Mouse (Mus musculus) lung, embryonic 16.5 days (tissue): ENCODE measurements around the gene Gadl1. TPM values are rescaled to one million over a fixed set of nuclear protein-coding genes. Genes with fewer than 3 reads are reported as not detected.
"Not testable (repeated sequence)": the region's sequence is repeated elsewhere in the genome, so short reads cannot be mapped to it uniquely, and the experiment has no call there.

Source experiments
- ATAC-seq: fragments of 200-750 bp; cut with Nextera tagmentation; 2 replicates; pipeline ENCODE4 v1.8.0; 2017; ENCODE audit warnings: low read depth, mild to moderate bottlenecking, moderate library complexity
- H3K27ac ChIP-seq: fragments of 300-500 bp; sonication (generic); 2 replicates; pipeline ENCODE4 v1.5.1; 2014; ENCODE audit warnings: mild to moderate bottlenecking, control low read depth, low read length
- H3K27me3 ChIP-seq: fragments of 300-500 bp; sonication (generic); 2 replicates; pipeline ENCODE4 v1.6.1; 2014; ENCODE audit warnings: low read depth, low read length, mixed read lengths; ENCODE audit not compliant: control insufficient read depth, insufficient read depth
- H3K36me3 ChIP-seq: fragments of 300-500 bp; sonication (generic); 2 replicates; pipeline ENCODE4 v1.6.1; 2014; ENCODE audit warnings: low read length; ENCODE audit not compliant: control insufficient read depth, insufficient read depth
- H3K4me1 ChIP-seq: fragments of 300-500 bp; sonication (generic); replicated peaks from 2 replicates; pipeline ENCODE4 v1.6.1; 2014; ENCODE audit warnings: low read length, mixed read lengths; ENCODE audit not compliant: control insufficient read depth, insufficient read depth
- H3K4me2 ChIP-seq: fragments of 300-500 bp; sonication (generic); 2 replicates; pipeline ENCODE4 v1.6.1; 2014; ENCODE audit warnings: low read depth, low read length, control low read depth
- H3K4me3 ChIP-seq: fragments of 300-500 bp; sonication (generic); 2 replicates; pipeline ENCODE4 v1.5.1; 2014; ENCODE audit warnings: mild to moderate bottlenecking, low read length, control low read depth
- H3K9ac ChIP-seq: fragments of 300-500 bp; sonication (generic); 2 replicates; pipeline ENCODE4 v1.6.1; 2014; ENCODE audit warnings: low read length, control low read depth
- H3K9me3 ChIP-seq: fragments of 300-500 bp; sonication (generic); 2 replicates; pipeline ENCODE4 v1.6.1; 2016; ENCODE audit warnings: low read length; ENCODE audit not compliant: control insufficient read depth
- WGBS: fragments of 180-500 bp; shearing (Covaris S2); extraction: QIAGEN DNeasy Blood & Tissue Kit; methylation state at CpG from one replicate; pipeline ENCODE4 v1.1.7; 2014; 5-methylcytosine and 5-hydroxymethylcytosine counted together
- polyA plus RNA-seq: library from polyadenylated mRNA; unstranded; fragments of >200 nt; fragmentation: Nextera tagmentation; extraction: Ambion mirVana; gene quantifications from 2 replicates; pipeline ENCODE4 v1.2.1, GENCODE M21; 2015

Gene Gadl1
- polyA plus RNA-seq, 1 experiment from 2014 or later, result 0.75 TPM

GRCm38 (mm10) chr9:116018586-116018985 lies 109.3 kb downstream of the Gadl1 start:
- no peak overlapping the region for H3K27ac ChIP-seq
- no peak for ATAC-seq
- no peaks in the 10 kb centered on the region for H3K36me3 ChIP-seq
- H3K9me3 ChIP-seq, result no peaks in the 10 kb centered on the region
- no peak overlapping the region for H3K4me2 ChIP-seq
- no peaks in the 10 kb centered on the region for H3K27me3 ChIP-seq
- no peak overlapping the region for H3K9ac ChIP-seq
- H3K4me3 ChIP-seq, result no peak overlapping the region
- 86% methylated on average over 7 of the region's 7 CpGs for WGBS
- H3K4me1 ChIP-seq, result no peaks in the 10 kb centered on the region

- Histone ChIP-seq H3K27ac (no peak overlapping the region), H3K27me3 (no peaks in the 10 kb centered on the region), H3K4me3 (no peak overlapping the region), H3K4me1 (no peaks in the 10 kb centered on the region), H3K9ac (no peak overlapping the region), H3K9me3 (no peaks in the 10 kb centered on the region), H3K36me3 (no peaks in the 10 kb centered on the region), H3K4me2 (no peak overlapping the region)
- no peak for ATAC-seq
- 75% methylated on average over 6 of the region's 6 CpGs for WGBS
These were observed 116.1 kb downstream of the Gadl1 start for GRCm38 (mm10) chr9:116025371-116025770.

- 67% methylated on average over 2 of the region's 2 CpGs for WGBS
- Histone ChIP-seq H3K9me3 (no peaks in the 10 kb centered on the region), H3K27me3 (no peaks in the 10 kb centered on the region), H3K9ac (no peak overlapping the region), H3K4me1 (peaks cover 3% of the 10 kb centered on the region; the same call in 1 of the 2 replicates), H3K36me3 (no peaks in the 10 kb centered on the region), H3K4me2 (no peak overlapping the region), H3K4me3 (no peak overlapping the region), H3K27ac (no peak overlapping the region)
- ATAC-seq, result no peak
These were observed 119.8 kb downstream of the Gadl1 start for GRCm38 (mm10) chr9:116029076-116029475.

- H3K4me1 ChIP-seq, result peaks cover 3% of the 10 kb centered on the region; the same call in 1 of the 2 replicates
- no peak overlapping the region for H3K4me3 ChIP-seq
- no peaks in the 10 kb centered on the region for H3K27me3 ChIP-seq
- H3K9me3 ChIP-seq, result no peaks in the 10 kb centered on the region
- no peak for ATAC-seq
- 23% methylated on average over 5 of the region's 5 CpGs for WGBS
- H3K4me2 ChIP-seq, result no peak overlapping the region
- H3K36me3 ChIP-seq, result no peaks in the 10 kb centered on the region
- no peak overlapping the region for H3K27ac ChIP-seq
- H3K9ac ChIP-seq, result no peak overlapping the region
These were observed 123.5 kb downstream of the Gadl1 start for GRCm38 (mm10) chr9:116032711-116033110.

GRCm38 (mm10) chr9:116038275-116038674 lies 129.0 kb downstream of the Gadl1 start:
- WGBS, result 67% methylated on average over 6 of the region's 6 CpGs
- Histone ChIP-seq H3K36me3 (no peaks in the 10 kb centered on the region), H3K27ac (no peak overlapping the region), H3K27me3 (no peaks in the 10 kb centered on the region), H3K4me3 (no peak overlapping the region), H3K9ac (no peak overlapping the region), H3K4me2 (no peak overlapping the region), H3K9me3 (no peaks in the 10 kb centered on the region), H3K4me1 (no peaks in the 10 kb centered on the region)
- no peak for ATAC-seq

GRCm38 (mm10) chr9:116039981-116040380 lies 130.7 kb downstream of the Gadl1 start:
- no peak overlapping the region for H3K4me3 ChIP-seq

DNA sequence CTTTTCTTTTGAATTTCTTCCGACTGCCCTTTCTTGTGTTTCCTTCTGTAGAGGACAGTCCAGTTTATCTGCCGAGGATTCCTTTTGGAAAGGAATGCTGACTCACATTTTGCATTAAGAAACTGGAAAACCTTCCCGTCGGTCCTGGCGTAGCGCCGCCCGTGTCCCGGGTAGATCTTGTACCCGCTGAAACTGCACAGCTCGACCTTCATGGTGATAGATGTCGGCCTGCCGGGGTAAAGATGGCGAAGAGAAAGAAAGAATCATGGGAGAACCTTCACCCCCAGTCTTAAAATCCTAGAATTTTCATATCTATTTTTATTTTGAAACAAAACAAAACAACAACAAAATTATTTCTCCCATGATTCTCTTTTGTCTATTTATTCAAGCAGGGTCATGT lies 131.6 kb downstream of the Gadl1 start:
- 90% methylated on average over 14 of the region's 14 CpGs for WGBS
- H3K27me3 ChIP-seq, H3K4me2 ChIP-seq, H3K9ac ChIP-seq, H3K27ac ChIP-seq, H3K4me1 ChIP-seq, H3K36me3 ChIP-seq, H3K4me3 ChIP-seq, H3K9me3 ChIP-seq, ATAC-seq: not testable (repeated sequence)

More at GRCm38 (mm10) chr9:116039981-116040380, 130.7 kb downstream of the Gadl1 start:
- Histone ChIP-seq H3K4me2 (no peak overlapping the region), H3K4me1 (no peaks in the 10 kb centered on the region), H3K9ac (no peak overlapping the region), H3K27me3 (no peaks in the 10 kb centered on the region), H3K27ac (no peak overlapping the region), H3K36me3 (no peaks in the 10 kb centered on the region), H3K9me3 (no peaks in the 10 kb centered on the region)
- ATAC-seq, result no peak
- WGBS, result 70% methylated on average over 4 of the region's 4 CpGs

DNA sequence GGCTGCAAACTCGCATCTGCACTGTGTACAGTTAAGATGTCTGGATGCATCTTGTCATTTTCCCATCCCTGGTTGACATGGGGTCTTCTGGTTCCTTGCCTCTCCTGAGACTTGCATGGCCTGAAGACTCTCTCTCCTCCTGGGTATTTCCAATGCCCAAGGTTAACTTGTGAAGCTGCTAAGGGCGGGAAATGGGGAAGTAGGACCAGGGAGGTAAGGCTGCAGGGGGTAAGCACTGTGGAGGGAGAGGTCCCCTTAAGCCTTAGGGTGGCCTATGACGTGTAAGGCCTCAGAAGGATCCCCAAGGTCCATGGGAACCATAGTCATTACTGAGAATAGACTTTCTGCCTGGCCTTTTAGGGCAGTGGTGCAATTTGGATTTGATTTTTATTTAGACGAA lies 132.1 kb downstream of the Gadl1 start:
- no peak for ATAC-seq
- Histone ChIP-seq H3K4me1 (no peaks in the 10 kb centered on the region), H3K4me3 (no peak overlapping the region), H3K4me2 (no peak overlapping the region), H3K27me3 (no peaks in the 10 kb centered on the region), H3K9ac (no peak overlapping the region), H3K9me3 (no peaks in the 10 kb centered on the region), H3K27ac (no peak overlapping the region), H3K36me3 (no peaks in the 10 kb centered on the region)
- WGBS, result 69% methylated on average over 4 of the region's 4 CpGs

- no peaks in the 10 kb centered on the region for H3K4me1 ChIP-seq
- 11% methylated on average over 3 of the region's 3 CpGs for WGBS
- H3K36me3 ChIP-seq, result no peaks in the 10 kb centered on the region
- no peak overlapping the region for H3K4me3 ChIP-seq
- no peak overlapping the region for H3K4me2 ChIP-seq
- no peak for ATAC-seq
- H3K9me3 ChIP-seq, result no peaks in the 10 kb centered on the region
- H3K27ac ChIP-seq, result no peak overlapping the region
- H3K27me3 ChIP-seq, result no peaks in the 10 kb centered on the region
- H3K9ac ChIP-seq, result no peak overlapping the region
These were observed 132.5 kb downstream of the Gadl1 start for GRCm38 (mm10) chr9:116041787-116042186.

GRCm38 (mm10) chr9:116049985-116050384 lies 140.7 kb downstream of the Gadl1 start:
- no peaks in the 10 kb centered on the region for H3K27me3 ChIP-seq
- H3K4me2 ChIP-seq, result no peak overlapping the region
- no peak overlapping the region for H3K4me3 ChIP-seq
- no peak overlapping the region for H3K27ac ChIP-seq
- WGBS, result 84% methylated on average over 1 of the region's 1 CpGs
- no peaks in the 10 kb centered on the region for H3K36me3 ChIP-seq
- no peaks in the 10 kb centered on the region for H3K9me3 ChIP-seq
- H3K9ac ChIP-seq, result no peak overlapping the region
- no peak for ATAC-seq
- no peaks in the 10 kb centered on the region; the same call in 1 of the 2 replicates for H3K4me1 ChIP-seq
